Mouse (Mus musculus) forebrain, embryonic 12.5 days (tissue): Measurements from ENCODE around the gene Acss1. TPM values are rescaled to one million over a fixed set of nuclear protein-coding genes. Genes with fewer than 3 reads are reported as not detected.

Source experiments
- ATAC-seq: fragments of 200-750 bp; cut with Nextera tagmentation; 2 replicates; pipeline ENCODE4 v1.8.0; 2017; ENCODE audit warnings: moderate TSS enrichment; ENCODE audit not compliant: low FRiP score
- H3K27ac ChIP-seq: fragments of 300-500 bp; sonication (generic); 2 replicates; pipeline ENCODE4 v1.5.1; 2016; ENCODE audit warnings: mild to moderate bottlenecking
- H3K27me3 ChIP-seq: fragments of 300-500 bp; sonication (generic); 2 replicates; pipeline ENCODE4 v1.6.1; 2016; ENCODE audit warnings: mild to moderate bottlenecking
- H3K36me3 ChIP-seq: fragments of 300-500 bp; sonication (generic); replicated peaks from 2 replicates; pipeline ENCODE4 v1.6.1; 2016; ENCODE audit warnings: mild to moderate bottlenecking
- H3K4me1 ChIP-seq: fragments of 300-500 bp; sonication (generic); 2 replicates; pipeline ENCODE4 v1.6.1; 2016
- H3K4me2 ChIP-seq: fragments of 300-500 bp; sonication (generic); 2 replicates; pipeline ENCODE4 v1.6.1; 2016; ENCODE audit warnings: mild to moderate bottlenecking, moderate library complexity
- H3K4me3 ChIP-seq: fragments of 300-500 bp; sonication (generic); replicated peaks from 2 replicates; pipeline ENCODE4 v1.5.1; 2016; ENCODE audit warnings: mild to moderate bottlenecking
- H3K9ac ChIP-seq: fragments of 300-500 bp; sonication (generic); 2 replicates; pipeline ENCODE4 v1.6.1; 2016; ENCODE audit warnings: mild to moderate bottlenecking
- H3K9me3 ChIP-seq: fragments of 300-500 bp; sonication (generic); 2 replicates; pipeline ENCODE4 v1.6.1; 2016
- WGBS: fragments of 180-500 bp; shearing (Covaris S2); methylation state at CpG from one replicate; pipeline ENCODE4 v1.1.7; 2016; 5-methylcytosine and 5-hydroxymethylcytosine counted together
- polyA plus RNA-seq: library from polyadenylated mRNA; unstranded; fragments of >200 nt; fragmentation: Nextera tagmentation; extraction: Ambion mirVana; gene quantifications from 2 replicates; pipeline ENCODE4 v1.2.1, GENCODE M21; 2016

Gene Acss1
- polyA plus RNA-seq, 1 experiment from 2014 or later: 43.4 TPM

- H3K27me3 ChIP-seq: peaks cover 12% of the 10 kb centered on the region
- 32% methylated on average over 1 of the region's 1 CpGs for WGBS
- no peak overlapping the region for H3K9ac ChIP-seq
- no peak overlapping the region for H3K27ac ChIP-seq
- no peak overlapping the region for H3K4me3 ChIP-seq
- no peak for ATAC-seq
- peaks cover 7% of the 10 kb centered on the region; the same call in 1 of the 2 replicates for H3K4me1 ChIP-seq
- H3K9me3 ChIP-seq: no peaks in the 10 kb centered on the region
- no peak overlapping the region for H3K4me2 ChIP-seq
- no peaks in the 10 kb centered on the region for H3K36me3 ChIP-seq
Observed at GRCm38 (mm10) chr2:150675525-150675924, 7.2 kb upstream of the Acss1 start.

DNA sequence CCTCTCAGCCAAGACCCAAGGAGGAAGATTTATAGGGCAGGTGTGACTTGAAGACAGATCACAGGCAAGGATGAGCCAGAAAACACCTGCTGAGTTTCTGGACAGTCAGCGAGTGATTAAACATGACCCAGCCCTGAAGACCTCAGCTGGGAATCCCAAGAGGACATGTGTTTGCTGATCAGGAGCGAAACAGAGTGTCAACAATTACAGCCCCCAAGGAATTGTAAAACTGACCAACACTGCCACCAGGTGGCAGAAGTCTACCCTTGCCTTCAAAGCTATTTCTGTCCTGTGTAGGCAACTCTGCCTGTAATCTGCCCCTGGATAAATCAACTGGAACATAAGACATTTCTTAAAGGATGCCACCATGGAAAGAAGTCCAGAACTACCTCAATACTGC is 6.6 kb upstream of the Acss1 start:
- Histone ChIP-seq H3K4me1 (peaks cover 7% of the 10 kb centered on the region; the same call in 1 of the 2 replicates), H3K27ac (no peak overlapping the region), H3K9ac (no peak overlapping the region), H3K4me2 (no peak overlapping the region), H3K9me3 (no peaks in the 10 kb centered on the region), H3K4me3 (no peak overlapping the region), H3K27me3 (peaks cover 12% of the 10 kb centered on the region), H3K36me3 (no peaks in the 10 kb centered on the region)
- ATAC-seq: peak; percentile 76
- 6% methylated on average over 2 of the region's 2 CpGs for WGBS

DNA sequence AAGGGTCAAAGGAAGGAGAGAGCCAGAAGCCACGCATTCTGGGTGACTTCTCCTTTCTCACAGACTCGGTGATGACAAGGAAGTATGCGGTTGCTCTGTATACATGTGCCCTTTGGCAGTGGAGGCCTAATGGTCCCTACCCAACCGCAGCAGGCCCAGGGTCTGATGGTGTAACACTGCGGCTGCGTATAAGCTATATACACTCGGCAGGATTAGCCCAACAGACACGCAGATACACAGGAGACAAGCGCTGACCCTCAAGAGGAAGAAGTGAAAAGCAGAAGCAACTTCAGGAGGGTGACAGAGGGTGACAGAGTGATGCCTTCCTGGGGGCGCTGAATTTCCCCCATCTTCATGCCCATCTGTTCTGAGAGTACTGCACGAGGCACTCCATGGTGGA is 5.6 kb upstream of the Acss1 start:
- H3K9me3 ChIP-seq: no peaks in the 10 kb centered on the region
- peak; percentile 8 for ATAC-seq
- H3K4me1 ChIP-seq: peaks cover 7% of the 10 kb centered on the region
- H3K27ac ChIP-seq: no peak overlapping the region
- WGBS: 88% methylated on average over 11 of the region's 11 CpGs
- no peak overlapping the region for H3K9ac ChIP-seq
- peaks cover 19% of the 10 kb centered on the region for H3K27me3 ChIP-seq
- no peak overlapping the region for H3K4me3 ChIP-seq
- H3K36me3 ChIP-seq: no peaks in the 10 kb centered on the region
- no peak overlapping the region for H3K4me2 ChIP-seq

GRCm38 (mm10) chr2:150671609-150672290 is 3.5 kb upstream of the Acss1 start:
- Histone ChIP-seq H3K4me3 (no peak overlapping the region), H3K4me2 (no peak overlapping the region), H3K9ac (no peak overlapping the region), H3K4me1 (peaks cover 23% of the 10 kb centered on the region), H3K27me3 (peaks cover 19% of the 10 kb centered on the region), H3K36me3 (no peaks in the 10 kb centered on the region), H3K9me3 (no peaks in the 10 kb centered on the region), H3K27ac (no peak overlapping the region)
- 84% methylated on average over 8 of the region's 8 CpGs for WGBS
- ATAC-seq: no peak

DNA sequence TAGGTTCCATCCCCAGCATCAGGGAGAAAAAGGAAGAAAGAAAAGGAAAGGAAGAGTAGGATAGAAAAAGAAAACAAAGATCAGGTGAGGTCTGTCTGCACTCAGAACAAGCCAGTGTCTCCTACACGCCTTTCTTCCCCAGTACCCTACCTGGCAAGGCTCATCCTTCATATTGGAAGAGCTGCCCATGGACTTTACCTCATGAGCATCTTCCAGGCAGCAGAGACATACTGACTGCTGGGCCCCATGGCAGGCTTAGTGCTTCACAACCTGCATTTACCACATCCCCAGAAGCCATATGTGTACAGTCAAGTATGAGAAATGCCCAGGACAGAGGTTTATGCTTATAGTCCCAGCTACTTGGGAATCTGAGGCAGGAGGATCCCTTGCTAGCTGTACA is 2.6 kb upstream of the Acss1 start:
- 100% methylated on average over 1 of the region's 1 CpGs for WGBS
- Histone ChIP-seq H3K9me3 (no peaks in the 10 kb centered on the region), H3K4me1 (peaks cover 27% of the 10 kb centered on the region), H3K4me3 (no peak overlapping the region), H3K9ac (no peak overlapping the region), H3K27me3 (peaks cover 19% of the 10 kb centered on the region), H3K36me3 (no peaks in the 10 kb centered on the region), H3K4me2 (no peak overlapping the region), H3K27ac (no peak overlapping the region)
- ATAC-seq: no peak

GRCm38 (mm10) chr2:150669454-150670045 is 1.2 kb upstream of the Acss1 start:
- Histone ChIP-seq H3K27me3 (peaks cover 19% of the 10 kb centered on the region), H3K4me3 (no peak overlapping the region), H3K4me1 (peaks cover 36% of the 10 kb centered on the region), H3K4me2 (no peak overlapping the region), H3K27ac (no peak overlapping the region), H3K9me3 (no peaks in the 10 kb centered on the region), H3K9ac (no peak overlapping the region), H3K36me3 (no peaks in the 10 kb centered on the region)
- ATAC-seq: no peak
- 77% methylated on average over 2 of the region's 2 CpGs for WGBS

DNA sequence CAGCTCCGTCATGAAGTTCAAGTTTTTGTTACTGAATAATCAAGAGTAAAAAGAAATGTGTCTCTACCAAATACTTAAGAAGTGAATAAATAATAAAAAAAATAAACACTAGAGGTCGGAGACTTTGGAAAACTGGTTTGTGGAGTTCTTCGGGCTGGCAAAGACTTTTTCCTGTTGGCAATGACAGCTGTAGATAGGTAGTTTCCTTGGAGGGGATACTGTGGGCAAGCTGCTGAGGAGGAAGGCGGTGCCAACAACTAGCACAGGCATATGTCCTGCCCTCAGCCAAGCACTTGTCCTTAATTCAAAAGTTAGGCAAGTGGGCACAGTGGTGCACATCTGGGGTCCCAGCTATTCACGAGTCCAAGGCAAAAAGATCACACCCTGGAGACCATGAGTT is 656 bp upstream of the Acss1 start:
- ATAC-seq: no peak
- Histone ChIP-seq H3K27me3 (peaks cover 19% of the 10 kb centered on the region), H3K4me3 (no peak overlapping the region), H3K4me2 (0 out of 2 replicates have a peak overlapping the region, but pooled peaks have one; percentile 87), H3K4me1 (peaks cover 36% of the 10 kb centered on the region), H3K36me3 (no peaks in the 10 kb centered on the region), H3K9ac (no peak overlapping the region), H3K27ac (no peak overlapping the region), H3K9me3 (no peaks in the 10 kb centered on the region)
- WGBS: 88% methylated on average over 5 of the region's 5 CpGs

- H3K4me3 ChIP-seq: peak overlapping the region; percentile 75
- H3K9me3 ChIP-seq: no peaks in the 10 kb centered on the region
- WGBS: 3% methylated on average over 17 of the region's 17 CpGs
- H3K27me3 ChIP-seq: peaks cover 19% of the 10 kb centered on the region
- peak overlapping the region; percentile 77 for H3K27ac ChIP-seq
- H3K4me2 ChIP-seq: peak overlapping the region; percentile 87
- no peaks in the 10 kb centered on the region for H3K36me3 ChIP-seq
- ATAC-seq: peak; percentile 40
- H3K9ac ChIP-seq: peak overlapping the region; percentile 78
- peaks cover 38% of the 10 kb centered on the region for H3K4me1 ChIP-seq
Observed at GRCm38 (mm10) chr2:150667065-150667819, 1.1 kb downstream of the Acss1 start.

DNA sequence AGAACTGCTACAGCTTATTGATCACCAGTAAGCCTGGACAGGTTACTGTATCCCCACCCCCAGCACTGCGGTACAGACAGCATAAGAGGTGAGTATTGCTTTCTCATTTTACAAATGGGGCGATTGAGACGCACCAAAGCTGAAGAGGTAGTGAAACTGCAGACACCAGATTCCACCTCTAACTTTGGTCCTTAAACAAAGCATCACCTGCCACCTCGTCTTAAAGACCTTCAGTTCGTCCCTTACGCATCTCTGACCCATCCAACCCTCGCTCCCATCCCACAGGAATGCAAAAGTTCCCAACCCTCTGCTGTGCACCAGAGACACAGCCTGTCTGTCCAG is 1.6 kb downstream of the Acss1 start:
- peak overlapping the region; percentile 87 for H3K4me2 ChIP-seq
- no peaks in the 10 kb centered on the region for H3K9me3 ChIP-seq
- peak overlapping the region; percentile 78 for H3K9ac ChIP-seq
- no peak for ATAC-seq
- peaks cover 43% of the 10 kb centered on the region for H3K4me1 ChIP-seq
- peak overlapping the region; percentile 77; the same call in 1 of the 2 replicates for H3K27ac ChIP-seq
- 50% methylated on average over 7 of the region's 7 CpGs for WGBS
- H3K36me3 ChIP-seq: no peaks in the 10 kb centered on the region
- H3K4me3 ChIP-seq: peak overlapping the region; percentile 75
- peaks cover 19% of the 10 kb centered on the region for H3K27me3 ChIP-seq

DNA sequence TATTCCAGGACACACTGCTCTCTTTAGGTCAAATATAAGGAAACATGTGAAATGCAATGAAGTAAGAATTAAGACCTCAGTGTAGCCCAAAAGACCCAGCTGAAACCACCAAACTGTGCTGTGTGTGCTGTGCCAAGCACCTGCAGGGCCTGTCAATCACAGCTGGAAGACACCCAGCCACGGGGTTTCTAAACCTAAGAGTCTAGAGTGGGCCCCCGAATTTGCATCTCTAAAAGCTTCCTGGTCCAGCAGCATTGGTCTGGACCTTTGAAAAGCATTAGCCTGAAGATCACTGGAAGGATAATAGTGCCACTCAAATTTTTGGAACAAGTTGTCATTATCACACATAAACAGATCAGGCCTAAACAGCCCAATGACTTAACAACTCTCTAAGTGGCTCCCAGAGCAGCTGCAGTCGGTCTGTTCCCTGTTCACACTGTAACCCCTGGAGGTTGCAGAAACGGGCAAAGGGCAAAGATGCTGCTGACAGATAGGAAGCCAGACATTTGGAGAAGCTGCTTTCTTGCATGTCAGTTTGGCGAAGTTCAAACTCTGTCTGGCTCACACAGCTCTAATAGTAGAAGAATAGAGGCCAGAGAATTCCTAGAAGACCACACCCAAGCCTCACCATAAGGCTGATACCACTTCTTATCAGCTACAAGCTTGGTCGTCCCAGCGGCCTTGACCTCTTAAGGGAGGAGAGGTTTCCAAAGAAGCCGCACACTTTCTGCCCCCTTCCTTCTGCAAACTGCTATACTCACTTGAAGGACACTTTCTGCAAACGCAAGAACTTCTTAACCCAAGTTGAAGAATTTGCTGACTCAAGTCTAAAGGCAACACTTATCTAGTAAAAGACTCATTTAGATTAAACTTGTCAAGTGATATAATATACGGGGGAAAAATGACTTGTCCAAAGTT is 2.5 kb downstream of the Acss1 start:
- H3K4me3 ChIP-seq: peak overlapping the region; percentile 16
- peaks cover 47% of the 10 kb centered on the region for H3K4me1 ChIP-seq
- WGBS: 55% methylated on average over 10 of the region's 10 CpGs
- peak overlapping the region; percentile 39 for H3K4me2 ChIP-seq
- H3K36me3 ChIP-seq: no peaks in the 10 kb centered on the region
- no peak overlapping the region; the same call in 1 of the 2 replicates for H3K9ac ChIP-seq
- no peak; the same call in 1 of the 2 replicates for ATAC-seq
- peak overlapping the region; percentile 54 for H3K27ac ChIP-seq
- H3K9me3 ChIP-seq: no peaks in the 10 kb centered on the region
- H3K27me3 ChIP-seq: peaks cover 15% of the 10 kb centered on the region

DNA sequence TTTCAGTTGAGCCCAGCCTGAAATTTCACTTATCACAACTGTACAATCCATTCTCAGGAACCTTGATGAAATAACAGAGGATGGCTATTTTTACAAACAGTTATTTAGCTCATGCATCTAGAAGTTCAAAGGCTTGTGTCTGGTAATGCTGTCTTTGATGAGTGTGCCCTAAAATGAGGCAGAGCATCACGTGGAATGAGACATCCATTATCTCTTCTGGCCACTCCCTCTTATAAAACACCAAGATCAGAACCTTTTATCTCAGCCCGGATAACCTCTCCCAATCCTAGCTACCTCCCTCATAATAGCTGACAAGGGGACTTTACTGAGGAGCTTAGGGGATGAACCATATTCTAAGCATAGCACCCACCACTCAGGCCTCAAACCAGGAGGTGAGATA is 3.3 kb downstream of the Acss1 start:
- Histone ChIP-seq H3K36me3 (0 out of 2 replicates have a peak, but pooled peaks cover 2% of the 10 kb centered on the region), H3K4me2 (peak overlapping the region; percentile 39), H3K27ac (0 out of 2 replicates have a peak overlapping the region, but pooled peaks have one; percentile 54), H3K27me3 (peaks cover 15% of the 10 kb centered on the region), H3K9me3 (no peaks in the 10 kb centered on the region), H3K9ac (no peak overlapping the region), H3K4me1 (peaks cover 50% of the 10 kb centered on the region), H3K4me3 (no peak overlapping the region)
- 72% methylated on average over 2 of the region's 2 CpGs for WGBS
- ATAC-seq: no peak
